Mouse (Mus musculus) lung, adult 2 months (tissue): ENCODE results near the gene Slc12a1. TPM values are rescaled to one million over a fixed set of nuclear protein-coding genes. Genes with fewer than 3 reads are reported as not detected.
A peak's percentile ranks its signal among the peaks of the same experiment; 100 is the strongest.

Experiments
- DNase-seq: peaks from one replicate; pipeline ENCODE4 v3.0.0; 2022
- H3K4me1 ChIP-seq: fragments of 200-500 bp; 2 replicates; pipeline ENCODE4 v1.6.1; 2011; ENCODE audit warnings: low read length; ENCODE audit not compliant: control insufficient read depth, insufficient read depth
- H3K4me3 ChIP-seq: fragments of 200-500 bp; replicated peaks from 2 replicates; pipeline ENCODE3; 2011; ENCODE audit warnings: low read depth, mild to moderate bottlenecking, control low read depth, low read length; ENCODE audit errors: extremely low read depth
- CTCF ChIP-seq: fragments of 200-500 bp; IDR thresholded peaks from 2 replicates; pipeline ENCODE4 v1.5.1; 2011; ENCODE audit warnings: mild to moderate bottlenecking, low read length, control low read depth; ENCODE audit not compliant: insufficient read depth
- POLR2A ChIP-seq: fragments of 200-500 bp; IDR thresholded peaks from 2 replicates; pipeline ENCODE4 v1.6.1; 2011; ENCODE audit warnings: low read depth, mild to moderate bottlenecking, control low read depth, low read length, borderline replicate concordance; ENCODE audit errors: extremely low read depth
- WGBS: fragments of 180-500 bp; shearing (Covaris S2); methylation state at CpG from one replicate; pipeline ENCODE4 v1.1.7; 2018; 5-methylcytosine and 5-hydroxymethylcytosine counted together
- polyA plus RNA-seq: library from polyadenylated mRNA; depleted of rRNA; stranded (reverse); fragments of >200 nt; gene quantifications from 2 replicates; pipeline ENCODE4 v1.2.3, GENCODE M21; 2012

The Slc12a1 gene
- polyA plus RNA-seq, 1 experiment: 0.05 TPM

DNA sequence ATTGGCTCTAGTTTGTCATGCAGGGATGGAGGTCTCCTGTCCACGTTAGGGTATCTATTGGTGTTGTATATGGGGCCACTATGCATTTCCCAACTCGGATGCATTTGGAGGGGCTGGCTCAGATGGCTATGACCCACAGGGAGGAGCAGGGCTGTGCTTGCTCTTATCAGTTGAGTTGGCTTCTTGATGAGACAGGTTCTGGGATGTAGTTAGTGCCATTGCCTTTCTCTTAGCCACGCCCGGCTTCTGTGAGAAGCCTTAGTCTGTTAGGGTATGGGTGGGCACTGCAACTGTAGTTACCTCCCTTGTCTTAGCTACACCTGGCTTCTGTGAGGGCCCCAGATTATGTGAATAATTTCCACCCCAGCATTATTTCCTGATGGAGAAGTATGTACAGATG, 79.9 kb downstream of the Slc12a1 start:
- TF ChIP-seq POLR2A: no peak
- TF ChIP-seq CTCF: no peak
- 93% methylated on average over 4 of the region's 4 CpGs for WGBS
- H3K4me1 ChIP-seq: no peaks in the 10 kb centered on the region
- H3K4me3 ChIP-seq: no peak overlapping the region
- no peak for DNase-seq

DNA sequence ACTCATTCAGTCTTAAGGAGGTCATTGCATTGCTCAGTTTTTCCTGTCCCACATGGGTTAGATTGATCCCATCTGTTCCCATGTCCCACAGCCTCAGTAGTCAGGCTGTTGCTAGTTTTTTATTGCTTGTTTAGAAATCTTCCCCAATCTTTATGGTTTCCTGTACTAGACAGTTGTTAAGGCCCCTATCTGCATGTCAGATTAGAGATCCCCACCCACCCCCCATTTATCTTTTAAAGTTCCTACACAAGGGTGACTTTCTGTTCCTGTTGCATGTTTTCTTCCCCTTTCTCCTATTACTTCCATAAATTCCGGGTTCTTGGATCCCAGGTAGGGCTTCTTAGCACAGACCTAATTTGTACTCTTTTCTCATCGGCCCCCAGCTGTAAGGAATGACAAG, 81.2 kb downstream of the Slc12a1 start:
- DNase-seq: no peak
- WGBS: 76% methylated on average over 2 of the region's 2 CpGs
- TF ChIP-seq POLR2A (no peak), CTCF (no peak)
- Histone ChIP-seq H3K4me1 (no peaks in the 10 kb centered on the region), H3K4me3 (no peak overlapping the region)

DNA sequence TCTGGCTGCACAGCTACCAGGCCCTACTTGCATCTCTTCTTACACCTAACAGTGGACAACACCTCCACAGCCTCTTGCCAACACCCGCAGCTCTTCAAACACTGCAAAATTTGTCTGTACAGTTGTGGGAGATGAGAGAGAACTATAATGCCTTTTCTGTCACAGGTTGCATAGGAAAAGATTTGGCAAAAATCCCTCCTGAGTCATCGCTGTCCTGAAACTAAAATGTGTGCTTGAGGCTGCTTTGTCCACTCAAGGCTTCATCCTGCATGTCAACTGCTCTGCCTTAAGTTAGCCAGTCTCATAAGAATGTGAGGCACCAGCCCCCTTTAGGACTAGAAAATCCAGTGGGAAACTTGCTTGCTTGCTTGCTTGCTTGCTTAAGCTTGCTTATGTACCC, 81.7 kb downstream of the Slc12a1 start:
- no peak for TF ChIP-seq CTCF
- TF ChIP-seq POLR2A: no peak
- no peak for DNase-seq
- H3K4me1 ChIP-seq: no peaks in the 10 kb centered on the region
- H3K4me3 ChIP-seq: no peak overlapping the region
- WGBS: 85% methylated on average over 2 of the region's 2 CpGs

DNA sequence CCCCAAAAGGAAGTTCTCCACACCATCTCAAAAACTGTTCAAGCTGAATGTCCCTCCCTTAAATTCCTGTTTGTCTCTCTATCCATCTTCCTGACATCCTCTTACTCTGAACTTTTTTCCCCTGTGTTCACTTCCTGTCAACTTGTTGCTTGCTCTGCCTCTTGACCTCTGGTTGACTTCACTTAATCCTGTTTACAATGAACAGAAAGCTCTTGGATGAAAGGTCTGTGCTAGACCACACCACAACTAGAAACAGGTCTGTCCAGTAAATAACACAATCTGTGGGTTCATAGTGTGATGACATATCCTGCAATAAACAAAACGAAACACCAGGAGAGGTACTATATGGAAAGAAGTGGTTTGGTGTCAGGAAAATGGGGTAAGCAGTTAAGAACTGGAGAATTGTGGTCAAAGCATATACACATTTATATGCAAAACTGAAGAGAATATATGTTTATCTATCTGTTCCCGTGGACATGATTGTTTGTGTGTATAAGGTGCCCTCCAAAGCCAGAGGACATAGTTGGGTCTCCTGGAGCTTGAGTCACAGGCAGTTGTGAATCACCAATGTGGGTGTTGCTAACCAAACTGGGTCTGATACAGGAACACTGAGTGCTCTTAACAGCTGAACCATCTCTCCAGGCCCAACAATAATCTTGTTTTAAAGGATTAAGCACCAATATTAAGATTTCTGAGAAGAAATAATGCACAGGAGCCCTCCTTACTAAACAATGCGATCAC, 93.4 kb downstream of the Slc12a1 start:
- Histone ChIP-seq H3K4me3 (no peak overlapping the region), H3K4me1 (peaks cover 6% of the 10 kb centered on the region)
- no peak for DNase-seq
- WGBS: 66% methylated on average over 3 of the region's 3 CpGs
- TF ChIP-seq CTCF (no peak), POLR2A (no peak)

DNA sequence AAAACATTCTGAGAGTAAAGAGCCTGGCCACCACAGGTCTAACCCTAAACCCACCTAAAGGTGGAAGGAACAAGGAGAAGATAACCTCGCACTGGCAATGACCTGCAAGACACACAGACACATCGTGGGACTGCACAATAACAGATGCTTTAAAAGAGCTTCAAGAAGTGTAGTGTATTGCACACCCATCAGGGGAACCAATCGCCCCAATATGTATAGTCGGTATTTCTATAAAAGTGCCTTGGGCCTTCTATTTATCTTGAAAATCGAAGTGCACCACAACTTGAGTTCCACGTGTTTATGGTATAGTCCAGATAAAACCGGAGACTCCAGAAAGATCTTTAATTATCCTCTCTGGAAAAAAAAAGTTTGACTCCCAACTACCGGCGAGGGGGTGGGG, 94.4 kb downstream of the Slc12a1 start:
- H3K4me1 ChIP-seq: peaks cover 6% of the 10 kb centered on the region
- TF ChIP-seq POLR2A: no peak
- TF ChIP-seq CTCF: no peak

DNA sequence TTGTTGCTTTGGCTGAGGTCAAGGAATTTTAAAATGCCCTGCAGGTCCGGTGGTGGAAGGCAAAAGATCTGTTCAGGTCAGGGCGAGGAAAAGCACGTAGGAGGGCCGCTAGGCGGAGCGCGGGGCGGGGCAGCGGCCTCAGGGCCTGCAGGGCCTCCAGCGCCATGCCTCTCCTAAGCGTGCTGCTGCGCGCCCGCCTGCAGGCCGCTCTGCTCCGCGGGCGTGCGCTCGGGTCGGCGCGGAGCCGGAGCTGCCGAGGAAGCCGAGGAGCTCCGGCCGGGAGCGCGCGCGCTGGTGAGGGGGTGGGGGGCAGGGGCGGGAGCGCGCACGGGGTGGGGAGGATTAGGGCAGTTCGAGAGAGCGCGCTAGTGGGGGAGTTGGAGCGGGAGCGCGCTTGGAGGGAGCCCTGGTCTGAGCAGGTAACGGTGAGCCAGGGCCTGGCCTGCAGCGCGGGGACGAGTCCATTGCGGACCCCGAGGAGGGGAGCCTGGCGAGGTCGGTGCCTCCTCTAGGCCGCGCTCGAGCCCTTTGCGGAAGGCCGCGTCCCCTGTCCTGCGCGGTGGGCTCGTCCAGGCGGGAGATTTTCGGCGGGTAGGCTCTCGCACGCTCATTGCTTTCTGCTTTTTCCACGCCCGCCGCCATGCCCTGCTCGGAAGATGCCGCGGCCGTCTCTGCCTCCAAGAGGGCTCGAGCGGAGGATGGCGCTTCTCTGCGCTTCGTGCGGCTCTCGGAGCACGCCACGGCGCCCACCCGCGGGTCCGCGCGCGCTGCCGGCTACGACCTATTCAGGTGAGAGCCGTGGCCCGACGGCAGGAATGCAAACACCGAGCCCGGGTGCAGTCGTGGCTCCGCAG, 95.0 kb downstream of the Slc12a1 start, which contains the start of gene Dut:
Dut (plus strand) TSS at position 83 of the 854 bp plus-strand sequence.
- peak; percentile 82 for DNase-seq
- Histone ChIP-seq H3K4me3 (peak within 1 kb of the TSS; percentile 61), H3K4me1 (peaks cover 6% of the 10 kb centered on the region)
- WGBS: under 1% methylated on average over 96 of the region's 96 CpGs
- TF ChIP-seq POLR2A (peak; percentile 36; the same call in 1 of the 2 replicates), CTCF (no peak)

More for the DNA sequence above, 94.4 kb downstream of the Slc12a1 start:
- WGBS: 7% methylated on average over 9 of the region's 9 CpGs
- H3K4me3 ChIP-seq: peak overlapping the region; percentile 33
- no peak for DNase-seq

DNA sequence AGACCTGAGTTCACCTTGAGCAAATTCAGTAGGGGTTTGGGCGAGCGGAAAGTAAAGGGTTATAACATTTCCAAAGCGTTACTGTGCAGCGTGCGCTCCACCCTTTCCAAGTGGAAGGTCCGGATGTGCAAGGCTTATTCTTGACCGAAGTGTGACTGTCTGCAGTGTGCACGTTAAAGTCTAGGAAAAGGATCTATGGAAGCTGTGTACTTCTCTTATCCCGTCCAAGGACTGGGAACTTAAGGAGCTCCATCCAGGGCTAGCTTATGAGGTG, 95.6 kb downstream of the Slc12a1 start:
- 1% methylated on average over 9 of the region's 9 CpGs for WGBS
- no peak for TF ChIP-seq POLR2A
- TF ChIP-seq CTCF: no peak
- DNase-seq: no peak

DNA sequence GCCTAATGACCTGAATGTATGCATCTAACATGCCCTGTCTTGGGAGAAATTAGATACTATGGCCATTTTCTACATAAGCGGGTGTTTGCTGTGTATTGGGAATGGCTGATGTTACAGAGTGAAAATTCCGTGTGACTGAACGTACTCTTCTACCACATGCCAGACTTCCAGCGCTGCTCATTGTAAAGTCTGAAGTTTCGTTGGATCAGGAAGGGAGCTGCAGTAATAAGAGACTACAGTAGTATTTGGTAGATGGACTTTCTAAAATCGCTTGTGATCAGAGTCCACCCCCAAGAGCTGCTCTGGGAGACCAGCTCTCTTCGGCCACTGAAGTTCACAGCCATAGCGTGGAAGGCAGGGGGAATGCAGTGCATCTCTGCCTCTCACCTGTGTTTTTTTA, 96.0 kb downstream of the Slc12a1 start:
- TF ChIP-seq POLR2A (no peak), CTCF (no peak)
- DNase-seq: no peak
- Histone ChIP-seq H3K4me1 (peaks cover 6% of the 10 kb centered on the region), H3K4me3 (peak overlapping the region; percentile 42)
- 19% methylated on average over 8 of the region's 8 CpGs for WGBS

More for the DNA sequence above, 95.6 kb downstream of the Slc12a1 start:
- H3K4me1 ChIP-seq: peaks cover 6% of the 10 kb centered on the region
- peak overlapping the region; percentile 61 for H3K4me3 ChIP-seq

DNA sequence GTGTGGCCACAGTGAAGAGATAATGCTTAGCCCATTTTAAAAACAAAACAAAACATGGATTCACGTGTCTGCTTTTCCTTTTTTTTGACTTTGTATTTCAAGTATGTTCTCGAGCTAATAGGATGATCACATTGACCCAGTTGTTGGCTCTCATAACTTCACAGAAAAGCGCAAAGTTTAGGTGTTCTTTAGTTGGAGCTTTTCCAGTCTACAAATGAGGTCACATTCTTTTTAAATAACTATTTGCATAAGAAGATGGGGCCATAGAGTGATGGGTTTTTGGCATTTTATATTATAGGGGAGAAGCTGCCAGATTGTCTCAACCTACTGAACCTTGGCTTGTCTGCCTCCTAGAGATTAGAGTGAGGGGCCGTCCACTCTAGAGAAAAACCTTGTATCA, 97.0 kb downstream of the Slc12a1 start:
- Histone ChIP-seq H3K4me1 (peaks cover 6% of the 10 kb centered on the region), H3K4me3 (no peak overlapping the region)
- DNase-seq: no peak
- 82% methylated on average over 4 of the region's 4 CpGs for WGBS
- TF ChIP-seq CTCF (no peak), POLR2A (no peak)

DNA sequence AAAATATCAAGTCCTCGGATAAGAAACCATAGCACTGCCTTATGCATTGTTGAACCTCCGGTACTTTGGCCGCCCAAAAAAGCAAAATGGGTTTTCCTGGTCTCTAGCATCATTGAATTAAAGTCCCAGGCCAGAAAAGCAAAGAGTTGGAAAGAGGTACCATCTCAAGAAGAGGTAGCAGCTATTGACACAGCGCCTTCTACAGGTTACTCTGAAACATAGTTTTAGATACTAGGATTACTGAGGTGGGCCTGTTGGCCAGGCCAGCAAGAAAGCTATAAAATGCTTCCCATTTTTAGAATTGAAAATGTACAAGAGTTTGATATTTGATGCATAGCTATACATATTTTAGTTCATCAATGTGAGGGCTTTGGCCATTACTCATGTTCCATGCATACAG, 97.6 kb downstream of the Slc12a1 start:
- no peak for DNase-seq
- TF ChIP-seq CTCF (no peak), POLR2A (no peak)
- no peak overlapping the region for H3K4me3 ChIP-seq
- WGBS: 90% methylated on average over 4 of the region's 4 CpGs
- H3K4me1 ChIP-seq: peaks cover 6% of the 10 kb centered on the region
